Mouse (Mus musculus) megakaryocyte, embryonic 14.5 days (primary cell): Measurements from ENCODE around the gene Maml3. TPM values are rescaled to one million over a fixed set of nuclear protein-coding genes. Genes with fewer than 3 reads are reported as not detected.

ENCODE experiments used
- H3K27me3 ChIP-seq: replicated peaks from 2 replicates; pipeline ENCODE3; 2012; ENCODE audit warnings: inconsistent platforms
- H3K36me3 ChIP-seq: replicated peaks from 2 replicates; pipeline ENCODE3; 2012; ENCODE audit warnings: low read length, inconsistent platforms, mixed read lengths
- H3K4me1 ChIP-seq: 2 replicates; pipeline ENCODE4 v1.6.1; 2012; ENCODE audit warnings: inconsistent platforms
- H3K4me3 ChIP-seq: replicated peaks from 2 replicates; pipeline ENCODE3; 2012; ENCODE audit warnings: moderate library complexity, mild to moderate bottlenecking, inconsistent platforms
- H3K9me3 ChIP-seq: 2 replicates; pipeline ENCODE4 v1.6.1; 2012; ENCODE audit warnings: inconsistent platforms
- FLI1 ChIP-seq: IDR thresholded peaks from 2 replicates; pipeline ENCODE4 v1.6.1; 2012; ENCODE audit warnings: low read length, inconsistent platforms, mixed read lengths
- GATA1 ChIP-seq: IDR thresholded peaks from 3 replicates; pipeline ENCODE4 v1.6.1; 2012; ENCODE audit warnings: mixed read lengths, low read length, inconsistent platforms, borderline replicate concordance
- polyA plus RNA-seq: library from polyadenylated mRNA; stranded (reverse); fragments of >175 nt; gene quantifications from 2 replicates; pipeline ENCODE4 v1.2.3, GENCODE M21; 2012; ENCODE audit warnings: low replicate concordance; ENCODE audit not compliant: insufficient read depth

The Maml3 gene
- polyA plus RNA-seq, 1 experiment: 2.4 TPM

GRCm38 (mm10) chr3:52047537-52047936 is 57.3 kb downstream of the Maml3 start:
- Histone ChIP-seq H3K4me3 (peak overlapping the region; percentile 87), H3K27me3 (no peaks in the 10 kb centered on the region), H3K9me3 (peaks cover 23% of the 10 kb centered on the region), H3K36me3 (peaks cover 21% of the 10 kb centered on the region), H3K4me1 (peaks cover 77% of the 10 kb centered on the region)
- TF ChIP-seq FLI1 (no peak), GATA1 (no peak)

GRCm38 (mm10) chr3:52046895-52047372 is 57.9 kb downstream of the Maml3 start:
- H3K4me1 ChIP-seq: peaks cover 72% of the 10 kb centered on the region
- H3K4me3 ChIP-seq: peak overlapping the region; percentile 87
- TF ChIP-seq GATA1 (no peak), FLI1 (no peak)
- H3K9me3 ChIP-seq: peaks cover 23% of the 10 kb centered on the region
- H3K27me3 ChIP-seq: no peaks in the 10 kb centered on the region
- peaks cover 21% of the 10 kb centered on the region for H3K36me3 ChIP-seq

- H3K4me3 ChIP-seq: peak overlapping the region; percentile 76
- H3K4me1 ChIP-seq: peaks cover 71% of the 10 kb centered on the region
- TF ChIP-seq GATA1: no peak
- TF ChIP-seq FLI1: no peak
- peaks cover 14% of the 10 kb centered on the region for H3K36me3 ChIP-seq
- no peaks in the 10 kb centered on the region for H3K27me3 ChIP-seq
- H3K9me3 ChIP-seq: peaks cover 16% of the 10 kb centered on the region
Measured at GRCm38 (mm10) chr3:52046027-52046700, 58.7 kb downstream of the Maml3 start.

- peaks cover 7% of the 10 kb centered on the region for H3K9me3 ChIP-seq
- peaks cover 6% of the 10 kb centered on the region for H3K36me3 ChIP-seq
- no peak overlapping the region for H3K4me3 ChIP-seq
- H3K27me3 ChIP-seq: no peaks in the 10 kb centered on the region
- TF ChIP-seq GATA1 (no peak), FLI1 (no peak)
- peaks cover 71% of the 10 kb centered on the region for H3K4me1 ChIP-seq
Measured at GRCm38 (mm10) chr3:52045221-52045641, 59.6 kb downstream of the Maml3 start.

GRCm38 (mm10) chr3:52044651-52045050 is 60.2 kb downstream of the Maml3 start:
- peaks cover 2% of the 10 kb centered on the region for H3K36me3 ChIP-seq
- H3K4me1 ChIP-seq: peaks cover 71% of the 10 kb centered on the region
- no peaks in the 10 kb centered on the region for H3K27me3 ChIP-seq
- no peak overlapping the region for H3K4me3 ChIP-seq
- peaks cover 2% of the 10 kb centered on the region for H3K9me3 ChIP-seq
- no peak for TF ChIP-seq FLI1
- TF ChIP-seq GATA1: no peak

- Histone ChIP-seq H3K36me3 (no peaks in the 10 kb centered on the region), H3K9me3 (no peaks in the 10 kb centered on the region), H3K4me1 (peaks cover 67% of the 10 kb centered on the region), H3K27me3 (no peaks in the 10 kb centered on the region), H3K4me3 (no peak overlapping the region)
- no peak for TF ChIP-seq GATA1
- TF ChIP-seq FLI1: no peak
Measured at GRCm38 (mm10) chr3:52043847-52044246, 61.0 kb downstream of the Maml3 start.

- TF ChIP-seq FLI1: no peak
- no peak for TF ChIP-seq GATA1
- no peaks in the 10 kb centered on the region for H3K27me3 ChIP-seq
- H3K9me3 ChIP-seq: no peaks in the 10 kb centered on the region
- H3K36me3 ChIP-seq: peaks cover 3% of the 10 kb centered on the region
- H3K4me3 ChIP-seq: no peak overlapping the region
- peaks cover 55% of the 10 kb centered on the region for H3K4me1 ChIP-seq
Measured at GRCm38 (mm10) chr3:52042680-52043079, 62.2 kb downstream of the Maml3 start.

- Histone ChIP-seq H3K27me3 (no peaks in the 10 kb centered on the region), H3K36me3 (peaks cover 5% of the 10 kb centered on the region), H3K4me3 (no peak overlapping the region), H3K4me1 (peaks cover 28% of the 10 kb centered on the region), H3K9me3 (no peaks in the 10 kb centered on the region)
- TF ChIP-seq GATA1 (no peak), FLI1 (no peak)
Measured at GRCm38 (mm10) chr3:52039958-52040357, 64.9 kb downstream of the Maml3 start.

GRCm38 (mm10) chr3:52037260-52037659 is 67.6 kb downstream of the Maml3 start:
- peaks cover 2% of the 10 kb centered on the region for H3K27me3 ChIP-seq
- H3K4me1 ChIP-seq: 0 out of 2 replicates have a peak, but pooled peaks cover 5% of the 10 kb centered on the region
- peaks cover 5% of the 10 kb centered on the region for H3K36me3 ChIP-seq
- no peak overlapping the region for H3K4me3 ChIP-seq
- TF ChIP-seq FLI1 (no peak), GATA1 (no peak)
- H3K9me3 ChIP-seq: no peaks in the 10 kb centered on the region

- Histone ChIP-seq H3K27me3 (peaks cover 2% of the 10 kb centered on the region), H3K9me3 (no peaks in the 10 kb centered on the region), H3K36me3 (peaks cover 5% of the 10 kb centered on the region), H3K4me1 (peaks cover 5% of the 10 kb centered on the region; the same call in 1 of the 2 replicates), H3K4me3 (no peak overlapping the region)
- TF ChIP-seq GATA1 (no peak), FLI1 (no peak)
Measured at GRCm38 (mm10) chr3:52035404-52035803, 69.5 kb downstream of the Maml3 start.
